Mouse (Mus musculus) CD4-positive helper T cell, adult 2 months (primary cell): ENCODE measurements at regions not wholly inside any gene's neighbourhood (a gene's known extent, or its start where the extent isn't known, plus 50 kb on each side); places are given as distances from the start of the nearest gene placed in this dataset.
A peak's percentile ranks its signal among the peaks of the same experiment; 100 is the strongest.

Experiments used
- DNase-seq: peaks from one replicate; pipeline ENCODE4 v3.0.0-alpha.2; 2012; ENCODE audit warnings: low read depth, missing footprints, low spot score

GRCm38 (mm10) chr13:51930301-51930747 lies 83.8 kb downstream of the Gadd45g start:
- DNase-seq = no peak

- no peak for DNase-seq
Observed at GRCm38 (mm10) chr13:51930931-51931330, 84.5 kb downstream of the Gadd45g start.

GRCm38 (mm10) chr13:51935827-51936226 lies 89.3 kb downstream of the Gadd45g start:
- DNase-seq = peak; percentile 34

- DNase-seq = peak; percentile 8
Observed at GRCm38 (mm10) chr13:51936441-51936840, 90.0 kb downstream of the Gadd45g start.

- no peak for DNase-seq
Observed at GRCm38 (mm10) chr13:51937898-51938297, 91.4 kb downstream of the Gadd45g start.

GRCm38 (mm10) chr13:51939262-51939661 lies 92.8 kb downstream of the Gadd45g start:
- no peak for DNase-seq

- no peak for DNase-seq
Observed at GRCm38 (mm10) chr13:51939715-51940114, 93.2 kb downstream of the Gadd45g start.

- no peak for DNase-seq
Observed at GRCm38 (mm10) chr13:51946171-51946570, 99.7 kb downstream of the Gadd45g start.

GRCm38 (mm10) chr13:51948896-51949295 lies 102.4 kb downstream of the Gadd45g start:
- no peak for DNase-seq

GRCm38 (mm10) chr13:51951506-51952038 lies 105.1 kb downstream of the Gadd45g start:
- peak; percentile 63 for DNase-seq

GRCm38 (mm10) chr13:51953084-51953483 lies 106.6 kb downstream of the Gadd45g start:
- DNase-seq = no peak

GRCm38 (mm10) chr13:51953569-51953968 lies 107.1 kb downstream of the Gadd45g start:
- DNase-seq = no peak

GRCm38 (mm10) chr13:51957101-51957500 lies 110.6 kb downstream of the Gadd45g start:
- no peak for DNase-seq

GRCm38 (mm10) chr13:51959591-51959990 lies 113.1 kb downstream of the Gadd45g start:
- DNase-seq = no peak

- no peak for DNase-seq
Observed at GRCm38 (mm10) chr13:51960262-51960661, 113.8 kb downstream of the Gadd45g start.

- DNase-seq = no peak
Observed at GRCm38 (mm10) chr13:51962191-51962611, 115.7 kb downstream of the Gadd45g start.

GRCm38 (mm10) chr13:51962676-51963075 lies 116.2 kb downstream of the Gadd45g start:
- DNase-seq = no peak

- no peak for DNase-seq
Observed at GRCm38 (mm10) chr13:51963966-51964365, 117.5 kb downstream of the Gadd45g start.

GRCm38 (mm10) chr13:51964416-51964815 lies 117.9 kb downstream of the Gadd45g start:
- DNase-seq = peak; percentile 58

GRCm38 (mm10) chr13:51964921-51965320 lies 118.4 kb downstream of the Gadd45g start:
- no peak for DNase-seq

GRCm38 (mm10) chr13:51968103-51968502 lies 121.6 kb downstream of the Gadd45g start:
- DNase-seq = no peak

- DNase-seq = no peak
Observed at GRCm38 (mm10) chr13:51968796-51969195, 122.3 kb downstream of the Gadd45g start.

- peak; percentile 85 for DNase-seq
Observed at GRCm38 (mm10) chr13:51970051-51970450, 123.6 kb downstream of the Gadd45g start.
